9 mouse cellular contexts compared by ENCODE assay signal in the genomic region with DNA sequence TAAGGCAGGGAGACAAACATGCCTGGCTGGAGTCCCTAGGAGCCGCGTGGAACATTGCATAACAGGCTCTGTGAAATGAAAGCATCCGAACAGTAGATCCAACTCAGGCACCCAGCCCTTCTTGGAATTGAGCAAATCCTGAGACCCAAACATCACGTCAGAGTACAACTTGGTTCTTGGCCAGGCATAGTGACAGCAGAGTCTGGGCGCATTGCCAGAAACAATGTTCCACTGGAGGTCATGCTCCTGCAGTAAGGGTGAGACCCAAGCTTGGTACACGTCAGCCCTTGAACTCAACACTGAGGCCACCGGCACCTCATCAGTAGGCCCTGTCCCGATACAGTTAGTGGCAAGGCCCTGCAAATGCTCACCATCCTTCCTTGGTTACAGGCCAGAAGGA. TPM values are rescaled to one million over a fixed set of nuclear protein-coding genes. Genes with fewer than 3 reads are reported as not detected.
A peak's percentile ranks its signal among the peaks of the same experiment; 100 is the strongest.
DNase-seq lines count a peak whose midpoint lies in the region; ATAC-seq and TF ChIP-seq lines count a peak whose summit lies in the region.
"Had no signal": no experiment of that assay in that cellular context is flagged by ENCODE, and none has a peak within 500 bp of the region (broad histone marks: within the 10 kb centered on the region; RNA-seq: fewer than 3 reads in every experiment).

No protein-coding gene starts in this region.

- DNase-seq in embryonic facial prominence, embryonic 14.5 days (ENCODE audit: low spot score), result peak; percentile 47
- DNase-seq in embryonic facial prominence, embryonic 10.5 days (ENCODE audit: low spot score), result no peak
- peak; percentile 34 for DNase-seq in cerebellum, adult 9-11 months
- peak; percentile 85 to 92 for DNase-seq in heart, adult 9 months (ENCODE audit: low spot score in 2 of 2)
- DNase-seq in layer of hippocampus, adult 11-12 months (ENCODE audit: low spot score), result peak; percentile 71
- peak; percentile 98 for DNase-seq in lung, embryonic 14.5 days
- DNase-seq in urinary bladder, adult 2 months (ENCODE audit: low spot score), result peak; percentile 23
- DNase-seq in yolk sac, embryonic 10.5 days (ENCODE audit: low spot score), result no peak

- no peaks in the 10 kb centered on the region for H3K36me3 ChIP-seq in embryonic facial prominence, embryonic 14.5 days (ENCODE audit: control insufficient read depth, insufficient read depth, low read length)
- no peaks in the 10 kb centered on the region for H3K36me3 ChIP-seq in embryonic facial prominence, embryonic 10.5 days (replicated peaks)
- no peaks in the 10 kb centered on the region for H3K36me3 ChIP-seq in lung, embryonic 14.5 days (ENCODE audit: insufficient read depth)
- H3K36me3 ChIP-seq: midbrain, embryonic 12.5 days had no signal

- no peak overlapping the region for H3K4me3 ChIP-seq in embryonic facial prominence, embryonic 14.5 days (ENCODE audit: low read depth, low read length)
- H3K4me3 ChIP-seq in embryonic facial prominence, embryonic 10.5 days, result no peak overlapping the region
- H3K4me3 ChIP-seq in lung, embryonic 14.5 days (ENCODE audit: low read depth, low read length), result no peak overlapping the region
- H3K4me3 ChIP-seq: midbrain, embryonic 12.5 days had no signal

- H3K4me1 ChIP-seq in embryonic facial prominence, embryonic 14.5 days (ENCODE audit: control insufficient read depth, insufficient read depth, low read length), result no peaks in the 10 kb centered on the region
- H3K4me1 ChIP-seq in embryonic facial prominence, embryonic 10.5 days, result peaks cover 10% of the 10 kb centered on the region; the same call in 1 of the 2 replicates
- no peaks in the 10 kb centered on the region for H3K4me1 ChIP-seq in lung, embryonic 14.5 days (ENCODE audit: insufficient read depth)

- no peak for ATAC-seq in embryonic facial prominence, embryonic 14.5 days (ENCODE audit: low read depth)
- peak; percentile 97 for ATAC-seq in lung, embryonic 14.5 days (ENCODE audit: insufficient read depth)

- 66% methylated on average over 8 of the region's 8 CpGs for WGBS in embryonic facial prominence, embryonic 14.5 days
- WGBS in embryonic facial prominence, embryonic 10.5 days, result 93% methylated on average over 8 of the region's 8 CpGs
- 33% methylated on average over 8 of the region's 8 CpGs for WGBS in lung, embryonic 14.5 days

- H3K9ac ChIP-seq in embryonic facial prominence, embryonic 14.5 days (ENCODE audit: low read depth, low read length), result no peak overlapping the region
- no peak overlapping the region for H3K9ac ChIP-seq in lung, embryonic 14.5 days
- H3K9ac ChIP-seq: midbrain, embryonic 12.5 days had no signal

- no peak overlapping the region for H3K4me2 ChIP-seq in embryonic facial prominence, embryonic 14.5 days (ENCODE audit: low read depth, low read length)
- H3K4me2 ChIP-seq in lung, embryonic 14.5 days, result no peak overlapping the region
- H3K4me2 ChIP-seq: midbrain, embryonic 12.5 days had no signal

- no peak overlapping the region for H3K27ac ChIP-seq in embryonic facial prominence, embryonic 14.5 days (replicated peaks; ENCODE audit: low read depth, low read length)
- H3K27ac ChIP-seq in embryonic facial prominence, embryonic 10.5 days (replicated peaks), result no peak overlapping the region
- H3K27ac ChIP-seq in lung, embryonic 14.5 days (ENCODE audit: low read depth), result peak overlapping the region; percentile 75
- H3K27ac ChIP-seq: midbrain, embryonic 12.5 days had no signal

- H3K27me3 ChIP-seq in embryonic facial prominence, embryonic 14.5 days (replicated peaks; ENCODE audit: control insufficient read depth, insufficient read depth, low read length), result no peaks in the 10 kb centered on the region
- H3K27me3 ChIP-seq in embryonic facial prominence, embryonic 10.5 days (replicated peaks; ENCODE audit: low read depth, poor library complexity, severe bottlenecking), result no peaks in the 10 kb centered on the region
- no peaks in the 10 kb centered on the region for H3K27me3 ChIP-seq in lung, embryonic 14.5 days (ENCODE audit: insufficient read depth, low read length)
- H3K27me3 ChIP-seq: midbrain, embryonic 12.5 days had no signal

- no peak for TF ChIP-seq CTCF in lung, embryonic 14.5 days (IDR thresholded peaks at IDR 0.05; ENCODE audit: low read depth)

- no peaks in the 10 kb centered on the region for H3K9me3 ChIP-seq in embryonic facial prominence, embryonic 14.5 days (ENCODE audit: control insufficient read depth, low read length)
- H3K9me3 ChIP-seq in embryonic facial prominence, embryonic 10.5 days, result no peaks in the 10 kb centered on the region
- no peaks in the 10 kb centered on the region for H3K9me3 ChIP-seq in lung, embryonic 14.5 days (ENCODE audit: low read depth, low read length)
- H3K9me3 ChIP-seq: midbrain, embryonic 12.5 days had no signal

RNA-seq across cellular contexts. Expression of gene Ppp1r3g, which starts 35.4 kb away (rescaled TPM):
- 0.46 and 1.5 TPM in 2 replicates for polyA plus RNA-seq in embryonic facial prominence, embryonic 14.5 days (2014; fragmentation: Nextera tagmentation; extraction: Ambion mirVana)
- 0.93 and 1.2 TPM in 2 replicates for polyA plus RNA-seq in embryonic facial prominence, embryonic 10.5 days (2016; fragmentation: Nextera tagmentation; extraction: Ambion mirVana)
- polyA plus RNA-seq in lung, embryonic 14.5 days (2014; fragmentation: Nextera tagmentation; extraction: Ambion mirVana), result 0.86 and 0.96 TPM in 2 replicates
- polyA plus RNA-seq in urinary bladder, adult 2 months (2012; rRNA removed), result 0.04 and 0.16 TPM in 2 replicates

Comparison
In these comparisons a context has a peak if more than half of its experiments do, and no peak if none do; other contexts are left out.
1. DNase-seq: peak in embryonic facial prominence, embryonic 14.5 days (single experiment), cerebellum, adult 9-11 months (single experiment), heart, adult 9 months (2 of 2), layer of hippocampus, adult 11-12 months (single experiment), lung, embryonic 14.5 days (single experiment) and urinary bladder, adult 2 months (single experiment); none in embryonic facial prominence, embryonic 10.5 days (single experiment) and yolk sac, embryonic 10.5 days (single experiment).